8 mouse cellular contexts compared by ENCODE assay signal in genomic region chr5:24623986-24624821, GRCm38 (mm10). TPM values are rescaled to one million over a fixed set of nuclear protein-coding genes. Genes with fewer than 3 reads are reported as not detected.
DNase-seq lines count a peak whose midpoint lies in the region; ATAC-seq and TF ChIP-seq lines count a peak whose summit lies in the region.

Smarcd3 (minus strand) TSS chr5:24624411.

- no peaks in the 10 kb centered on the region for H3K36me3 ChIP-seq in forebrain, embryonic 16.5 days (ENCODE audit: control insufficient read depth, insufficient read depth)
- no peaks in the 10 kb centered on the region for H3K36me3 ChIP-seq in stomach, embryonic 16.5 days (ENCODE audit: control insufficient read depth, insufficient read depth, low read length)
- no peaks in the 10 kb centered on the region for H3K36me3 ChIP-seq in thymus, adult 2 months (ENCODE audit: control insufficient read depth, insufficient read depth, low read length)

- H3K4me1 ChIP-seq in forebrain, embryonic 16.5 days (replicated peaks; ENCODE audit: control insufficient read depth, insufficient read depth, low read length) = peaks cover 49% of the 10 kb centered on the region
- H3K4me1 ChIP-seq in stomach, embryonic 16.5 days (ENCODE audit: control insufficient read depth, insufficient read depth, low read length) = 0 out of 2 replicates have a peak, but pooled peaks cover 5% of the 10 kb centered on the region
- H3K4me1 ChIP-seq in thymus, adult 2 months (replicated peaks; ENCODE audit: control insufficient read depth, insufficient read depth, low read length) = no peaks in the 10 kb centered on the region

- peak within 1 kb of the TSS; percentile 73 for H3K9ac ChIP-seq in forebrain, embryonic 16.5 days (replicated peaks; ENCODE audit: low read depth, low read length)
- H3K9ac ChIP-seq in stomach, embryonic 16.5 days (ENCODE audit: low read length) = peak within 1 kb of the TSS; percentile 75

- H3K4me2 ChIP-seq in forebrain, embryonic 16.5 days (ENCODE audit: low read length) = peak within 1 kb of the TSS; percentile 53
- peak within 1 kb of the TSS; percentile 68 for H3K4me2 ChIP-seq in stomach, embryonic 16.5 days (ENCODE audit: low read depth, low read length)

- H3K27me3 ChIP-seq in forebrain, embryonic 16.5 days (replicated peaks; ENCODE audit: control insufficient read depth, insufficient read depth, low read length) = no peaks in the 10 kb centered on the region
- peaks cover 15% of the 10 kb centered on the region for H3K27me3 ChIP-seq in stomach, embryonic 16.5 days (ENCODE audit: control insufficient read depth, insufficient read depth, low read length)
- peaks cover 4% of the 10 kb centered on the region; the same call in 1 of the 2 replicates for H3K27me3 ChIP-seq in thymus, adult 2 months (ENCODE audit: control insufficient read depth, insufficient read depth, low read length)

- peak; percentile 69 for DNase-seq in ZHBTc4 (ENCODE audit: low read depth, low spot score)
- peak; percentile 96 for DNase-seq in cerebellum, adult 11-12 months
- peak; percentile 29 to 59 for DNase-seq in heart, postnatal 14 days
- DNase-seq in layer of hippocampus, adult 9-10 months (ENCODE audit: low spot score) = peak; percentile 71
- DNase-seq in mesoderm, embryonic 11.5 days (ENCODE audit: low read depth, low spot score) = peak; percentile 70
- no peak for DNase-seq in thymus, adult 2 months

- ATAC-seq in forebrain, embryonic 16.5 days = peak; percentile 86
- peak; percentile 74 for ATAC-seq in stomach, embryonic 16.5 days (ENCODE audit: insufficient read depth, low FRiP score)

- peak within 1 kb of the TSS; percentile 59 for H3K4me3 ChIP-seq in forebrain, embryonic 16.5 days (replicated peaks; ENCODE audit: low read length)
- peak within 1 kb of the TSS; percentile 54 for H3K4me3 ChIP-seq in stomach, embryonic 16.5 days (replicated peaks; ENCODE audit: low read length)
- H3K4me3 ChIP-seq in thymus, adult 2 months (ENCODE audit: control insufficient read depth, insufficient read depth, low read length) = no peak within 1 kb of the TSS

- TF ChIP-seq CTCF in thymus, adult 2 months (IDR thresholded peaks at IDR 0.05; ENCODE audit: borderline replicate concordance, control insufficient read depth, extremely low read depth, insufficient read depth, low read length, poor library complexity) = no peak

- H3K9me3 ChIP-seq in forebrain, embryonic 16.5 days (ENCODE audit: control insufficient read depth, low read length) = no peaks in the 10 kb centered on the region
- H3K9me3 ChIP-seq in stomach, embryonic 16.5 days (replicated peaks; ENCODE audit: control insufficient read depth, low read length) = no peaks in the 10 kb centered on the region

- peak within 1 kb of the TSS; percentile 84 for H3K27ac ChIP-seq in forebrain, embryonic 16.5 days (ENCODE audit: low read length)
- H3K27ac ChIP-seq in stomach, embryonic 16.5 days (ENCODE audit: low read length) = no peak within 1 kb of the TSS
- no peak within 1 kb of the TSS for H3K27ac ChIP-seq in thymus, adult 2 months (ENCODE audit: control insufficient read depth, insufficient read depth, low read length)

- 2% methylated on average over 37 of the region's 37 CpGs for WGBS in forebrain, embryonic 16.5 days
- WGBS in stomach, embryonic 16.5 days = 4% methylated on average over 37 of the region's 37 CpGs
- 12% methylated on average over 36 of the region's 37 CpGs for WGBS in thymus, adult 2 months

- no peak for TF ChIP-seq POLR2A in thymus, adult 2 months (IDR thresholded peaks at IDR 0.05; ENCODE audit: control insufficient read depth, extremely low read depth, insufficient read depth, low read length, poor library complexity)

- intact Hi-C loops in heart, postnatal 14 days (cut with DNase I) = no loop called here

RNA-seq across cellular contexts. Expression of gene Smarcd3, which starts in this region (rescaled TPM):
- 156 and 181 TPM in 2 replicates for polyA plus RNA-seq in forebrain, embryonic 16.5 days (2015; fragmentation: Nextera tagmentation; extraction: Ambion mirVana)
- total RNA-seq in heart, postnatal 14 days (2021) = 10 to 100 TPM; 59.2 to 60.7 TPM
- polyA plus RNA-seq in stomach, embryonic 16.5 days (2015; fragmentation: Nextera tagmentation; extraction: Ambion mirVana) = 13.1 and 17.1 TPM in 2 replicates
- polyA plus RNA-seq in thymus, adult 2 months (2012; rRNA removed) = 3.7 and 6.1 TPM in 2 replicates
